Mouse (Mus musculus) thymus, adult 18-20 months (tissue): Measurements from ENCODE around the gene C2cd2l.
"Not testable (repeated sequence)": the region's sequence is repeated elsewhere in the genome, so short reads cannot be mapped to it uniquely, and the experiment has no call there.

Experiments used
- DNase-seq, 2 experiments: peaks; one replicate each; pipeline ENCODE4 v3.0.0; 2022; ENCODE audit warnings: mixed read lengths in 2 of 2

Gene C2cd2l

GRCm38 (mm10) chr9:44311136-44312134 is 8.7 kb downstream of the C2cd2l start:
- DNase-seq = no peak

GRCm38 (mm10) chr9:44310750-44311135 is 9.3 kb downstream of the C2cd2l start:
- no peak for DNase-seq

GRCm38 (mm10) chr9:44309756-44310155 is 10.3 kb downstream of the C2cd2l start:
- DNase-seq = no peak

GRCm38 (mm10) chr9:44307248-44307647 is 12.8 kb downstream of the C2cd2l start:
- DNase-seq = peak in 1 of 2 experiments; percentile 44

GRCm38 (mm10) chr9:44306532-44306931 is 13.6 kb downstream of the C2cd2l start:
- no peak for DNase-seq

GRCm38 (mm10) chr9:44305466-44306079 is 14.5 kb downstream of the C2cd2l start, which contains the start of gene Hinfp:
Gene Hinfp (minus strand): TSS chr9:44305671.
- peak; percentile 99 for DNase-seq

- DNase-seq = not testable (repeated sequence)
Measured at GRCm38 (mm10) chr9:44300001-44300400, 20.1 kb downstream of the C2cd2l start.

GRCm38 (mm10) chr9:44292490-44292889 is 27.6 kb downstream of the C2cd2l start:
- DNase-seq = peak; percentile 38 to 45

GRCm38 (mm10) chr9:44288959-44289291 is 31.2 kb downstream of the C2cd2l start:
- DNase-seq = no peak

- no peak for DNase-seq
Measured at GRCm38 (mm10) chr9:44288076-44288958, 31.8 kb downstream of the C2cd2l start, which contains the start of gene Abcg4. Gene Abcg4 (minus strand): TSS chr9:44288615.

GRCm38 (mm10) chr9:44287401-44288075 is 32.5 kb downstream of the C2cd2l start:
- no peak for DNase-seq

- no peak for DNase-seq
Measured at GRCm38 (mm10) chr9:44287003-44287400, 33.1 kb downstream of the C2cd2l start.

- no peak for DNase-seq
Measured at GRCm38 (mm10) chr9:44286256-44286850, 33.7 kb downstream of the C2cd2l start.

- DNase-seq = no peak
Measured at GRCm38 (mm10) chr9:44283183-44283582, 36.9 kb downstream of the C2cd2l start.

GRCm38 (mm10) chr9:44269973-44270372 is 50.1 kb downstream of the C2cd2l start:
- DNase-seq = no peak

- peak in 1 of 2 experiments; percentile 32 for DNase-seq
Measured at GRCm38 (mm10) chr9:44269077-44269476, 51.0 kb downstream of the C2cd2l start.

- DNase-seq = no peak
Measured at GRCm38 (mm10) chr9:44268432-44268831, 51.7 kb downstream of the C2cd2l start, which contains the start of gene Nlrx1. Gene Nlrx1 (minus strand): TSS chr9:44268599.

GRCm38 (mm10) chr9:44268027-44268360 is 52.1 kb downstream of the C2cd2l start:
- peak; percentile 75 to 77 for DNase-seq

GRCm38 (mm10) chr9:44267319-44268026 is 52.6 kb downstream of the C2cd2l start:
- no peak for DNase-seq

- no peak for DNase-seq
Measured at GRCm38 (mm10) chr9:44266478-44267226, 53.4 kb downstream of the C2cd2l start.
